Mouse (Mus musculus): ENCODE results near the gene Prps1. TPM values are rescaled to one million over a fixed set of nuclear protein-coding genes. Genes with fewer than 3 reads are reported as not detected.
A peak's percentile ranks its signal among the peaks of the same experiment; 100 is the strongest.

Prps1 gene
- total RNA-seq (2015; ENCODE audit: low replicate concordance) (13.8 and 14.8 TPM in 2 replicates), total RNA-seq (2017; ENCODE audit: low replicate concordance) (9.0 and 10.5 TPM in 2 replicates)

DNA sequence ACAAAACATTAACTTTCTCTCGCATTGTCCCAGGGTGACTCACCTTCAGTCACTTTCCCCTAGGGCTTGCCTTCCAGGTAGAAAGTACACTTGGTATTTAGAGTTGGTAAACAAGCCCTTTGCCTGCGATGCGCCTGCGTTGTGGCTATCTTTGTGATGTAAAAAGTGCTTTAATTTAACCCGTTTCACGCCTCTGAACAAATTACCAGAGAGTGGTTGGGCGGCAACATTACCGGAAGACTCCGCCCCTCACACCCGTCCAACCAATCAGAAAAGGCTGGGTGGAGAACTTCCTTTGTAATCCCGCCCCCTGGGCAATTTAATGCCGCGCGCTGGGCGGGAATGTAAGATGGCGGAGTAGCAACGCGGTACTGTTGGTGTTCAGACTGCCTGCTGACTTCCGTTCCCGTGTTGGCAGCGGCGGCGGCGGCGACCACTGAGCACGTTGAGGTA lies at the start of gene Prps1:
Gene Prps1, plus strand, starts transcription at position 335 of the 453 bp plus-strand sequence.
- ATAC-seq (replicated peaks; ENCODE audit: low FRiP score, poor library complexity, severe bottlenecking), result peak; percentile 98

GRCm38 (mm10) chrX:140407593-140407992 lies 48.8 kb upstream of the Prps1 start:
- ATAC-seq (replicated peaks; ENCODE audit: low FRiP score, poor library complexity, severe bottlenecking), result no peak

DNA sequence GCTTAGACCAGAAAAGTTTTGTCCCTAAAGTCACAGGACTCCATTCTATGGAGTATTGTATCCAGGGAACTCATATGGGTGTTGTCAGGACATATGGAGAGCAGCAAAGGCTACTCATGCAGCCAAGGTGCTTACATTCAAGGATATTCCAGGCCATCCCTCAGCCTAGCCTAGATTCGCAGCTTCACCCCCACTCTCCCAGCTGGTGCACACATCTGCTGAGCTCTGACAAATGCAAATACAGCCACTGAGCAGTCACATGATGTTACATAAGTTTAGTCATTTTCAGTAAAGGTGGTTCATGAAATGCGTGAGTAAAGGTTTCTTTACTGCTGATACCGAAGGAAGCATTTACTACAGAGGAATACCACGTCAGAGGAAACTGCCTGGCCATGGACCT lies 37.9 kb upstream of the Prps1 start:
- no peak for ATAC-seq (replicated peaks; ENCODE audit: low FRiP score, poor library complexity, severe bottlenecking)

- no peak for ATAC-seq (replicated peaks; ENCODE audit: low FRiP score, poor library complexity, severe bottlenecking)
These were observed 29.3 kb upstream of the Prps1 start for GRCm38 (mm10) chrX:140427124-140427523.

- no peak for ATAC-seq (replicated peaks; ENCODE audit: low FRiP score, poor library complexity, severe bottlenecking)
These were observed 28.2 kb upstream of the Prps1 start for GRCm38 (mm10) chrX:140428252-140428651.

- no peak for ATAC-seq (replicated peaks; ENCODE audit: low FRiP score, poor library complexity, severe bottlenecking)
These were observed 26.4 kb upstream of the Prps1 start for GRCm38 (mm10) chrX:140429985-140430384.

DNA sequence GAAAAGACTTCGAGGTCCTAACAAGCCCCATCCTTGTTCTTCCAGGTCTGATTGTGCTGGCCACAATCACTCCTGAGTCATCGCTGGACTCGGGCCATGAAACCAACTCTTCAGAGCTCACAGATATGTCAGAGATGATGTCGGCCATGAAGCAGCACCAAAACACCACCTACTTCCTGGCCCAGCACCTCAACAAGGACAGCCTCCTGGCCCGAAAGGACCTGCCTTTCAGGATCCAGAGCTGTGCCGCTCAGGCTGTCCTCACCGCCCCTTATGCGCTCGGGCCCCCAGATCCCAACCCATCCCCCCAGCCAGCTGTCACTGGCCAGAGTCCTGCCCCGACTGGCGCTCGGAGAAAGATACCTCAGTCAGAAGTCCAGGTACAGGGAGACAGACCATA lies 25.9 kb upstream of the Prps1 start:
- ATAC-seq (replicated peaks; ENCODE audit: low FRiP score, poor library complexity, severe bottlenecking), result no peak

DNA sequence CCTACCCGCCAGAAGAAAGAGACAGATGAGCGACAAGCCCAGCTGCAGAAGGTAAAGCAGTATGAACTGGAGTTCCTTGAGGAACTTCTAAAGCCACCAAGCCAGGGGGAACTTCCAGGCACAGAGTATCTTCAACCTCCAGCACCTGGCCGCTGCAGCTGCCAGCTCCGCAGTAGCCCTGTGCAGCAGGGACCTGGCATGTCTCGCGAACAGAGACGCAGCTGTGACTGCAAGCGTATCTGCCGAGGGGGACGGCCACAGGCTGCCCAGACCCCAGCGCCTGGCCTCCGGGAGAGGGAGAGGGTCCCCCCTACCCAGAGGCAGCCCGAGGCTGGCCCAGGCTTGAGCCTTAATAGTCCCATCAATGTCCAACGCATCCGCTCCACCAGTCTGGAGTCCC lies 24.4 kb upstream of the Prps1 start:
- no peak for ATAC-seq (replicated peaks; ENCODE audit: low FRiP score, poor library complexity, severe bottlenecking)

DNA sequence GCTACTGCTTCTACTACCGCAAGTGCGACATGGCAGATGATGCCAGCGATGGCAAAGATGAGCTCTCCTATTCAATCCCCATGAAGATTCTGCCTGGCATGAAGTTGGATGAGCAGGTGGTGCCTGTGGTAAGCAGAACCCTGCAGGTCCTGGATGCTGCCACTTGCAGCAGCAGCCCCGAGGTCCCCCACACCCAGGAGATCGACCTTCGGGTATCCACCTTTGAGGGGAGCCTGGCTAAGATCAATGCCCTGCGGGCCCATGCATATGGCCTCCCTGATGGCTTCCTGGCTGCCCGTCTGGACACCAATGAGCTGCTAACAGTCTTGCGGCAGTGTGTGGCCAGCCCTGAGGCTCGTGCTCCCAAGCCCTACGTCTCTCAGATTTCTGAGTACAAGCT lies 23.6 kb upstream of the Prps1 start:
- ATAC-seq (replicated peaks; ENCODE audit: low FRiP score, poor library complexity, severe bottlenecking), result no peak

- no peak for ATAC-seq (replicated peaks; ENCODE audit: low FRiP score, poor library complexity, severe bottlenecking)
These were observed 18.5 kb upstream of the Prps1 start for GRCm38 (mm10) chrX:140437906-140438305.

DNA sequence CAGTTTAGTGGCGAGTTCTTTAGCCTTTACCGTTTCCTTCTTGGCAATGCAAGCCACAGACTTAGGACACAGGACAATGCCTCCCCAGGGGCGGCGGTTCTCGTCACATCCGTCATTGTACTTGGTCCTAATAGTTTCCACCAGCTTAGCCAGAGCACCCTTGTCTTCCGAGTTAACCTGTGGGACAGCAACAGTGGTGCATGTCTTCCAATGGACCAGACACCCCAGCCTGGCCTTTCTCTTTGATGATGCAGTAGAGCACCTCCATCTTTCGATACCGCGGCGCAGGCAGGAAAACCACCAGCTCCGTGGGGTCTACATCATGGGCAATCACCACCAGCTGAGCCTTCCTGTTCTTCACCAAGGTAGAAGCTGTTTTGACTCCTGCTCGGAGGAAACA lies 10.9 kb upstream of the Prps1 start:
- no peak for ATAC-seq (replicated peaks; ENCODE audit: low FRiP score, poor library complexity, severe bottlenecking)

GRCm38 (mm10) chrX:140450071-140450470 lies 6.3 kb upstream of the Prps1 start:
- ATAC-seq (replicated peaks; ENCODE audit: low FRiP score, poor library complexity, severe bottlenecking), result no peak

GRCm38 (mm10) chrX:140456751-140457491 lies 508 bp downstream of the Prps1 start:
- peak; percentile 66 for ATAC-seq (replicated peaks; ENCODE audit: low FRiP score, poor library complexity, severe bottlenecking)

GRCm38 (mm10) chrX:140457502-140457901 lies 1.1 kb downstream of the Prps1 start:
- ATAC-seq (replicated peaks; ENCODE audit: low FRiP score, poor library complexity, severe bottlenecking), result no peak

DNA sequence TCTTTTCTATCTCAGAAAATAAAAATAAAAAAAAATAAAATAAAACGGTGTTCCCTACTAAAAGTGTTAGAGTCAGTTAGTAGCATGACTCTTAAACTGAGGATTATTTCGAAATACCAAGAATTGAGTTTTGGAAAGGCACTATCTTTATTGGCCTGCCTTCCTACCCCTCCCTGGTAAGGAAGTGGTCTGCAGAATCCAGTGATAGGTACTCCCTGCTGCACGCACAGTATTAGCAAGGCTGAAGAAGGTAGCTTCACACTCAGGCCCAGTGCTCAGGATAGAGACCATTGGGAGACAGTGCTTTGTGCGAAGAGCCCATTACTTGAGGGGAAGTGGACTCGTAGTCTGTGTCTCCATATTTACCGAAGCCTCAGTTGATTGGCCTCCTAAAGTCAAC lies 21.8 kb downstream of the Prps1 start:
- ATAC-seq (replicated peaks; ENCODE audit: low FRiP score, poor library complexity, severe bottlenecking), result no peak

DNA sequence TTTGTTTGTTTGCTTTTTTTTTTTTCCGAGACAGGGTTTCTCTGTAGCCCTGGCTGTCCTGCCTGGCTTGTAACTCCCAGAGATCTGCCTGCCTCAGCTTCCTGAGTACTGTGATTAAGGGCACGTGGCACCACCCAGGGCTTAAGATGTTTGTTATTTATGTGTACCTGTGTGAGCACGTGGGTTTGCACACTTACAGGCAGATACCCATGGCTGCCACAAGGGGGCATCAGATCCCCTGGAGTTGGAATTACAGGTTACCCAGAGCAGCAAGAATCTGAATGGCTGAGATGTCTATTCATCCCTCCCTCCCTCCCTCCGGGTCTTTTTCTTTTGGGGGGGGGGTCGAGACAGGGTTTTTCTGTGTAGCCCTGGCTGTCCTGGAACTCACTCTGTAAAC lies 22.8 kb downstream of the Prps1 start:
- peak; percentile 86 for ATAC-seq (replicated peaks; ENCODE audit: low FRiP score, poor library complexity, severe bottlenecking)

- no peak for ATAC-seq (replicated peaks; ENCODE audit: low FRiP score, poor library complexity, severe bottlenecking)
These were observed 32.8 kb downstream of the Prps1 start for GRCm38 (mm10) chrX:140489174-140489573.

DNA sequence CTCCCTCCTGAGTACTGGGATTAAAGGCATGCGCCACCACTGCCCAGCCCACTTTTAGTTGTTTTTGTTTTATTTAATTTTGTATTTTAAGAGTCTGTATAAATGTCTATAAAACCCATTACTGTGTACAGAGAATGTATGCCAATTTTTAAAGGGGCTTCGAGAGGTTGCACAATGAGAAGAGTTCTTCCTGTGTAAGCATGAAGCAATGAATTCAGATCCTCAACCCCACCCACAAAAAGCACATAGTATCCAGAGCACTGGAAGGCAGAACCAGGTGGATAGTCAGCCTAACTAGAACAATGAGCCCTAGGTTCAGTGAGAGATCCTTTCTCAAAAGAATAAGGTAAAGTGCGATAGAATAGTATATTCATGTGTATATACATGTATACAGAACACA lies 33.8 kb downstream of the Prps1 start:
- ATAC-seq (replicated peaks; ENCODE audit: low FRiP score, poor library complexity, severe bottlenecking), result no peak

DNA sequence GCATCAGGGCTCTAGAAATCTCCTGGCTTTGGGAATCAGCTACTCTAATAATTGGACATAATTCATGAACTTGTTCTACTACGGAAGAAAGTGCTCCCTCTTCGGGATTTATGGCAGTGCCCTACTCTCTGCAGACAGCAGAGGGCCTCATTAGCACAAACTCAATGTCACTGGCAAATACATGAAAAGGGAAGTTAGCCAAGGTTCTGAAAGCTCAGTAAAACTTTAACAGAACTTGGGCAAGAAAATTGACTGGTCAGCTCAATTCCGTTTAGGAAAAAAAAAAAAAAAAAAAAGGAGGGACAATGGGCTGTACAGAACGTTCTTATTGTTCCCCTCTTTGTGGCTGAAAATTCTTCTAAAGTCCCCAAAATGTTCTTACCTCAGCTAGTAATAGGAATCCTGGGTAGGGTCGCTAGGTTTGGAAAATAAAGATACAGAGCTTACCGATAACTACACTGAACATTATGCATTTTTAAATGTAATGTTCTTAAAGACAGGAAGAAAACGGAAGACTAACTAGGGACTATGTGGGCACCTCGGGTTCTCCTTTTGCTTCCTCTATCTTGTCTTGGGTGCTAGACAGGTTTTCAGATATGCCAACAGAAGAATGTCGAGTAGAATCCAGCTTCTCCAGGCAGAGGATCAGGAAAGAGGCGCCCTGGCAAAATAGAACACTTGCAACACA lies 35.6 kb downstream of the Prps1 start:
- ATAC-seq (replicated peaks; ENCODE audit: low FRiP score, poor library complexity, severe bottlenecking), result no peak

GRCm38 (mm10) chrX:140493527-140494029 lies 37.2 kb downstream of the Prps1 start:
- ATAC-seq (replicated peaks; ENCODE audit: low FRiP score, poor library complexity, severe bottlenecking), result no peak

- ATAC-seq (replicated peaks; ENCODE audit: low FRiP score, poor library complexity, severe bottlenecking), result no peak
These were observed 37.8 kb downstream of the Prps1 start for GRCm38 (mm10) chrX:140494170-140494569.

Measured in erythroblast, adult 5-6 weeks (primary cell).